Mouse (Mus musculus): ENCODE measurements around the gene Slit1. TPM values are rescaled to one million over a fixed set of nuclear protein-coding genes. Genes with fewer than 3 reads are reported as not detected.
A peak's percentile ranks its signal among the peaks of the same experiment; 100 is the strongest.

The Slit1 gene
- total RNA-seq, 2 experiments from 2014 or later, result 46.4 to 49.8 TPM

GRCm38 (mm10) chr19:41577576-41577975, 165.9 kb downstream of the Slit1 start:
- no peak for DNase-seq (ENCODE audit: low spot score in 2 of 2)
- intact Hi-C loops (cut with DNase I), result no loop called here

GRCm38 (mm10) chr19:41573700-41574099, 169.8 kb downstream of the Slit1 start:
- intact Hi-C loops (cut with DNase I), result no loop called here
- no peak for DNase-seq (ENCODE audit: low spot score in 2 of 2)

DNA sequence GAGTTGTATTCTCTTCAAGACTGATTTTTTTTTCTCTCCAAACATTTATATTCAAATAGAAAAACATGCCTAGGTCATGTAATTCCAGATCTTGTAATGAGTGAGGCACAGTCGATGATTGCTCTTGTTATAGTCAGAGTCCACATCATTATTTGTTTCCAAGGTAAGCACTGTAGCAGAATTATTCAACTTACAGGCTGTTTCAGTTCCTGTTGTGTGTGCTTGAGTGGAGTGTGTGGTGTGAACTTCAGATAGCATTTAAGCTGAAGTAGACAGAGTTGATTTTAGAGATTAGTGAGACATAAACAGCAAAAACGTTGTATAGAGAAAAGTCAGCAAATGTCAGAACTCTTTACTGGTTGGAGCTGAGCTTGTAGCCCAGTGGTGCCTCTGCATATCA, 174.7 kb downstream of the Slit1 start:
- intact Hi-C loops (cut with DNase I), result no loop called here
- DNase-seq (ENCODE audit: low spot score in 2 of 2), result no peak

DNA sequence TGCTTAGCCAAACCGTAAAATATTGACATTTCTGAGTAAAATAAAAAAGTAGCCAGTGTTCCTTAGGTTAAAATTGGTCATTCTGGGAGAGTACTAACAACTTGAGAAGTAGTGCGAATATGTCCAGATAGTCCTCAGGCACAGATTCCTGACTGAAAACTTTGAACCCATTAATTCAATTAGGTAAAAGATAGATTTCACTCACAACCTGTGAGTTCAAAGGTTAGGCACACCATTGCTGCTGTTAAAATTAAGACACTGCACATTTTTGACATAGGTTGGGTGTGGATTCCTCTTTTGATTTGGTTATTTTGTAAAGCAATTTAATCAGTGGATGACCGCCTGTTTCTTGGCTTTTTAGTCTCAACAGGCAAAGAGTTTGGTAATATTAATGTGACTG, 182.6 kb downstream of the Slit1 start:
- intact Hi-C loops (cut with DNase I), result no loop called here
- DNase-seq (ENCODE audit: low spot score in 2 of 2), result no peak

DNA sequence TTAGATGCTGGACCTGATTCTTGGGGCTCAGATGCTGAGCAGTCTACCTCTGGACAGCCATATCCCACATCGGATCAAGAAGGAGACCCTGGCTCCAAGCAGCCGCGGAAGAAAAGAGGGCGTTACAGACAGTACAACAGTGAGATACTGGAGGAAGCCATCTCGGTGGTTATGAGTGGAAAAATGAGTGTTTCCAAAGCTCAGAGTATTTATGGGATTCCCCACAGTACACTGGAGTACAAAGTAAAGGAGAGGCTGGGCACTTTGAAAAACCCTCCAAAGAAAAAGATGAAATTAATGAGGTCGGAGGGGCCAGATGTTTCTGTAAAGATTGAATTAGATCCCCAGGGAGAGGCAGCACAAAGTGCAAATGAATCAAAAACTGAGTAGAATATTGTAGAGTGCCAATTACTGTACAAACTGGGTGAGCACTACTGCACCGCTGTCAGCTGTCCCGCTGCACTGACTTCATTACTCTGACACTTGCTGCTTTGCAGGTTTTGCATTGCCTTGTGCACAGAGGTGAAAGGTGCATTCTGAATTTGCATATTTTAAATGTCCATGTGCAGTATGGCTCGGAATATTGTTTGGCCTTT, 184.5 kb downstream of the Slit1 start:
- DNase-seq (ENCODE audit: low spot score in 2 of 2), result no peak
- intact Hi-C loops (cut with DNase I), result no loop called here

DNA sequence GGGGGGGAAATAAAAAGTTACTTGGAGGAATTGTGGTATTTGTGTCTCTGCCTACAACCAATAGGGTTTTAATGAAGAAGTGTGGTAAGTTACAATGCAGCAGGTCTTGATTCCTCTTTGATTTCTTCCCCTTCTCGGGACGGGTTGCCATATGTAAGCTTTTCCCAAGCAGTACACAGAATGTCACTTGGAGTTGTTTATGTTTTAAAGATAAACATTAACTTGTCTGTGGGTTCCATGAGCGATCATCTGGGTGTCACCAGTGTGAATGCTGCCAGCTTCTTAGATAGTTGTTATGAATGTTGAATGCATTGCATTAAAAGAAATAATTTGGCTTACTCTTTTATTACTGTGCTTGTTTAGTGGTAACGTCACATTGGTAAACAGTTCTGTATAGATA, 186.0 kb downstream of the Slit1 start:
- no peak for DNase-seq (ENCODE audit: low spot score in 2 of 2)
- intact Hi-C loops (cut with DNase I), result no loop called here

GRCm38 (mm10) chr19:41556981-41557380, 186.5 kb downstream of the Slit1 start:
- intact Hi-C loops (cut with DNase I), result no loop called here
- peak in 1 of 2 experiments; percentile 14 for DNase-seq (ENCODE audit: low spot score in 2 of 2)

Small RNA genes within 50 kb of the gene (microRNA-seq; reads per million reads assigned to microRNA genes)
- 0 to 0.34 reads per million in 2 experiments for gene Mir8091

Other genes with a start within 250 kb of the Slit1 start
- gene Gm340, start 161.3 kb downstream of the Slit1 start, total RNA-seq (2021), result 10 to 100 TPM; 12.5 to 14.2 TPM
- 1 to 10 TPM; 2.7 to 3.7 TPM for gene Arhgap19, start 58.4 kb upstream of the Slit1 start, total RNA-seq (2021)
- 10 to 100 TPM; 14.2 to 15.2 TPM for gene Frat1, start 86.3 kb upstream of the Slit1 start, total RNA-seq (2021)
- gene Frat2, start 104.5 kb upstream of the Slit1 start, total RNA-seq (2021), result 1 to 10 TPM; 7.4 to 7.6 TPM
- gene Rrp12, start 152.5 kb upstream of the Slit1 start, total RNA-seq (2021), result 10 to 100 TPM; 34.5 to 35.5 TPM
- 100 to 1,000 TPM; 574 to 598 TPM for gene Pgam1, start 168.3 kb upstream of the Slit1 start, total RNA-seq (2021)
- 10 to 100 TPM; 28.0 to 28.5 TPM for gene Exosc1, start 189.8 kb upstream of the Slit1 start, total RNA-seq (2021)
- 10 to 100 TPM; 45.3 to 46.2 TPM for gene Zdhhc16, start 189.8 kb upstream of the Slit1 start, total RNA-seq (2021)
- 10 to 100 TPM; 23.7 to 27.0 TPM for gene Mms19, start 237.5 kb upstream of the Slit1 start, total RNA-seq (2021)
- 10 to 100 TPM; 10.7 to 13.6 TPM for gene Ubtd1, start 238.1 kb upstream of the Slit1 start, total RNA-seq (2021)

Data from left cerebral cortex, postnatal 25 days (tissue).